Mouse (Mus musculus) kidney, adult 10 weeks (tissue): ENCODE measurements around the gene Prps1l3. TPM values are rescaled to one million over a fixed set of nuclear protein-coding genes. Genes with fewer than 3 reads are reported as not detected.

ENCODE experiments used
- polyA plus RNA-seq: library from polyadenylated mRNA; stranded (reverse); fragments of 350-450 nt; fragmentation: Illumina TruSeq; extraction: RNeasy Lipid Tissue Mini Kit (QIAGEN cat#74804); gene quantifications from one replicate; pipeline ENCODE4 v1.2.3, GENCODE M21; 2014; ENCODE audit warnings: low read depth, low replicate concordance

Prps1l3 gene
- polyA plus RNA-seq = 74.5 TPM

DNA sequence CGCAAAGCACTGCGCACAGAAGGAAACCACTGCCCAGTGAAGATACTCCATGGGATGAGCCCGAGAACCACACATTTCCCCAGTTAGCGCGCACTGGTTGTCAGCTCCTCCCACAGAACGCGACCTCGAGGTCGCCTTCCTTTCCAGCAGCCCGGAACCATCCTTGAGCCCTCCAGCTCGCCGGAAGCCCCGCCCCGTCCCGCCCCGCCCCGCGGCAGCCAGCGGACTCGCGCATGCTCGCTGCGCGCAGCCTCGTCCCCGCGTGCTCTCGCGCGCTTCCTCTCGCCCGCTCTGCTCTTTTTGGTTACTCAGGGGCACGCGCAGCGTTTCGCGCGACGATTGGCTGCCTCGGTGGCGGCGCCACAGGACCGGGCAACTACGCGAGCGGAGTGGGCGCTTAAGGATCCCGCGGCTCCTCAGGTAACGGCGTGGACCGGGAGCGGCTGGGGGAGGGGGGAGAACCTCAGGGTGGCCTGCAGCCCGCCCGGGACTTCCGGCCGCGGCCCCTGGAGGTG lies at the start of gene Prps1l3, which contains the start of gene Mipol1:
Prps1l3 (plus strand) TSS at position 221 of the 515 bp plus-strand sequence.
Mipol1 (plus strand) TSS at position 236 of the 515 bp plus-strand sequence.

DNA sequence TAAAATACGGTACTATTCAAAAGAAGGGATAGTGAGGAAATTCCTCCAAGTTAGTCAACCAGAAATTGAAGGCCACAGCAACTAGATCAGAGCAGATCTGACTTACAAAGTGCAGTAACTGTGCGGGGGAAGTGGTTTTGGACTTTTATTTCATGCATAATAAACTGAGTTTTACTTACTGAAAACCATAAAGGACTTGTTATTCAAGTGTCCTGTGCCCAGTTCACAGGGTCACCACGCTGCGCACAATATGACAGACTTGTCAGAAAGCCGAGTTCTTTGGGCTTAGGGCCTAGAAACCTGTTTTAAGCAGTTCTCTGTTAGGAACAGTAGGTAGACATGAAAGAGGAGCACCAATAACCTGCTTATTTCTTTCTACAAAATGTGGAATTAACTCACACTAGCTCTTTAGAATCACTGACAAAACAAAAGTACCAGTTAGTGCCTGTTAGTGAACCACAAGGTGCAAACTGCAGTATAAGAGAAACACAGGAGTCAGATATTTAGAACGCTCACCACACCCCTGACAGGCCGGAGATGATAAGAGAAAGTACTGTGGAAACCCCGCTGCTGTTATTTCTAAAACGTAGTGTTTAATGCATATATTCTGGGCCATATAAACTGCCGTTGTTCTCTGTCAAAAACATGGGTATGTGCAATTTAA lies 32.7 kb upstream of the Prps1l3 start, which contains the start of gene Slc25a21:
Slc25a21 (minus strand) TSS at position 110 of the 664 bp plus-strand sequence.

Other genes starting within 250 kb of the Prps1l3 start
- gene Slc25a21, start 32.9 kb upstream of the Prps1l3 start, polyA plus RNA-seq = 35.2 TPM
- gene Mipol1, start within 50 bp of the Prps1l3 start, polyA plus RNA-seq = 16.0 TPM